Mouse (Mus musculus) midbrain, embryonic 16.5 days (tissue): Measurements from ENCODE around the gene Megf6. TPM values are rescaled to one million over a fixed set of nuclear protein-coding genes. Genes with fewer than 3 reads are reported as not detected.
A peak's percentile ranks its signal among the peaks of the same experiment; 100 is the strongest.

Experiments used
- ATAC-seq: fragments of 200-750 bp; cut with Nextera tagmentation; 2 replicates; pipeline ENCODE4 v1.8.0; 2017; ENCODE audit warnings: moderate TSS enrichment
- H3K27ac ChIP-seq: fragments of 300-500 bp; sonication (generic); 2 replicates; pipeline ENCODE4 v1.5.1; 2014; ENCODE audit warnings: mild to moderate bottlenecking, low read length, mixed read lengths
- H3K27me3 ChIP-seq: fragments of 300-500 bp; sonication (generic); 2 replicates; pipeline ENCODE4 v1.6.1; 2014; ENCODE audit warnings: low read depth, low read length, mixed read lengths; ENCODE audit not compliant: control insufficient read depth, insufficient read depth
- H3K36me3 ChIP-seq: fragments of 300-500 bp; sonication (generic); 2 replicates; pipeline ENCODE4 v1.6.1; 2014; ENCODE audit warnings: mild to moderate bottlenecking, low read length, moderate library complexity, mixed read lengths; ENCODE audit not compliant: control insufficient read depth, insufficient read depth
- H3K4me1 ChIP-seq: fragments of 300-500 bp; sonication (generic); 2 replicates; pipeline ENCODE4 v1.6.1; 2014; ENCODE audit warnings: mild to moderate bottlenecking, low read length, mixed read lengths; ENCODE audit not compliant: control insufficient read depth, insufficient read depth
- H3K4me2 ChIP-seq: fragments of 300-500 bp; sonication (generic); 2 replicates; pipeline ENCODE4 v1.6.1; 2014; ENCODE audit warnings: mild to moderate bottlenecking, low read length, mixed read lengths
- H3K4me3 ChIP-seq: fragments of 300-500 bp; sonication (generic); 2 replicates; pipeline ENCODE4 v1.5.1; 2014; ENCODE audit warnings: low read depth, mild to moderate bottlenecking, low read length, moderate library complexity, mixed read lengths
- H3K9ac ChIP-seq: fragments of 300-500 bp; sonication (generic); 2 replicates; pipeline ENCODE4 v1.6.1; 2014; ENCODE audit warnings: low read depth, low read length, mixed read lengths
- H3K9me3 ChIP-seq: fragments of 300-500 bp; sonication (generic); replicated peaks from 2 replicates; pipeline ENCODE4 v1.6.1; 2014; ENCODE audit warnings: mild to moderate bottlenecking, low read length, mixed read lengths; ENCODE audit not compliant: control insufficient read depth, poor library complexity, severe bottlenecking
- whole genome bisulfite sequencing: fragments of 180-500 bp; shearing (Covaris S2); extraction: QIAGEN DNeasy Blood & Tissue Kit; methylation state at CpG from one replicate; pipeline ENCODE4 v1.1.7; 2014; 5-methylcytosine and 5-hydroxymethylcytosine counted together
- polyA plus RNA-seq: library from polyadenylated mRNA; unstranded; fragments of >200 nt; fragmentation: Nextera tagmentation; extraction: Ambion mirVana; gene quantifications from 2 replicates; pipeline ENCODE4 v1.2.1, GENCODE M21; 2015

Megf6 gene
- polyA plus RNA-seq, 1 experiment from 2014 or later, result 10.6 TPM

DNA sequence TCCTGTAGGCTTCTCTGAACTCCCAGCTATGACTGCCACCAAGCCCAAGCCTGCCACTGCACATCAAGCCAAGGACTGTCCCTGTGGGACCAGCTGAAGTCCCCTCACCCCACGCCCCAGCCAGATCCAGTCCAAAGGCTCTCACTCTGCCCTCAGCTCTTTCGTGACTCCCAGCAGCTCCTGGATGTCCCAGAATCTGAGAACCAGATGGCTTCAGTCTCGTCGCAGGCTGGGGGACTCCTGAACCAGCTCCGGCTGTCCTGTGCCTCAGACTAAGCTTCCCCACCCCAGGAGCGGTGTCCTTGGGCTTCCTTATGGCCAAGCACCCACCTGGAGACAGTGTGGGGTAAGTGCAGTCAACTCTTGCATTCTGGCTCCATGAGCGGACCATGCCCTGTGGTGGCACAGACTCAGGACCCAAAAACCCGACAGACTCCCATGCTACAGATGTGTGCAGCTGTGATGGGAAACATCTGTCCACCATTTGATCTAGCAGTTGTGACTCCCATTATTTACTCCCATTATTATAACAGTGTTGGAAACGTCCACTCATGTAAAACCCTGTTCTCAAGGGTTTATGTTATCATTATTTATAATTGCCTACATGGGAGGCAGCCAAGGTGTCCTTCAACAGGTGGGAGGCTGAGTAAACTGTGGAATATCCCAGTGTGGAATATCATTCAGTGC, 140.2 kb downstream of the Megf6 start:
- H3K9me3 ChIP-seq, result 0 out of 2 replicates have a peak, but pooled peaks cover 2% of the 10 kb centered on the region
- no peaks in the 10 kb centered on the region for H3K36me3 ChIP-seq
- H3K27me3 ChIP-seq, result no peaks in the 10 kb centered on the region
- no peak overlapping the region for H3K27ac ChIP-seq
- H3K9ac ChIP-seq, result no peak overlapping the region
- no peaks in the 10 kb centered on the region for H3K4me1 ChIP-seq
- H3K4me3 ChIP-seq, result no peak overlapping the region
- H3K4me2 ChIP-seq, result no peak overlapping the region
- 79% methylated on average over 9 of the region's 9 CpGs for WGBS
- no peak for ATAC-seq

DNA sequence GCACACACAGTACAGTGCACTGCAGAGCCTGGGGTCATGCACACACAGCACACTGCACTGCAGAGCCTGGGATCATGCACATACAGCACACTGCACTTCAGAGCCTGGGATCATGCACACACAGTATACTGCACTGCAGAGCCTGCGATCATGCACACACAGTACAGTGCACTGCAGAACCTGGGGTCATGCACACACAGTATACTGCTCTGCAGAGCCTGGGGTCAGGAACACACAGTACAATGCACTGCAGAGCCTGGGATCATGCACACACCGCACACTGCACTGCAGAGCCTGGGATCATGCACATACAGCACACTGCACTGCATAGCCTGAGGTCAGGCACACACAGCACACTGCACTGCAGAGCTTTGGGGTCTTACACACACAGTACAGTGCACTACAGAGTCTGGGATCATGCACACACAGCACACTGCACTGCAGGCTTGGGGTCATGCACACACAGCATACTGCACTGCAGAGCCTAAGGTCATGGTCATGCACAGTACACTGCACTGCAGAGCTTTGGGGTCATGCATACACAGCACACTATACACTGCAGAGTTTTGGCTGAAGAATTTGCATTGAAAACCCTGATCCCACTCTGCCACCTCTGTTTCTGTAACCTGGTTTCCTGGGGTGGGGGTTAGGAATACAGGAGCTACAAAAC, 141.7 kb downstream of the Megf6 start:
- H3K27me3 ChIP-seq, result no peaks in the 10 kb centered on the region

GRCm38 (mm10) chr4:154312935-154313621, 142.5 kb downstream of the Megf6 start:
- 37% methylated on average over 4 of the region's 4 CpGs for WGBS

More for the DNA sequence above, 141.7 kb downstream of the Megf6 start:
- 0 out of 2 replicates have a peak overlapping the region, but pooled peaks have one; percentile 49 for H3K27ac ChIP-seq
- H3K4me2 ChIP-seq, result no peak overlapping the region
- no peak overlapping the region for H3K9ac ChIP-seq
- 89% methylated on average over 2 of the region's 2 CpGs for WGBS
- H3K4me1 ChIP-seq, result no peaks in the 10 kb centered on the region
- 0 out of 2 replicates have a peak, but pooled peaks have one; percentile 25 for ATAC-seq
- 0 out of 2 replicates have a peak, but pooled peaks cover 2% of the 10 kb centered on the region for H3K9me3 ChIP-seq
- no peaks in the 10 kb centered on the region for H3K36me3 ChIP-seq
- no peak overlapping the region for H3K4me3 ChIP-seq

DNA sequence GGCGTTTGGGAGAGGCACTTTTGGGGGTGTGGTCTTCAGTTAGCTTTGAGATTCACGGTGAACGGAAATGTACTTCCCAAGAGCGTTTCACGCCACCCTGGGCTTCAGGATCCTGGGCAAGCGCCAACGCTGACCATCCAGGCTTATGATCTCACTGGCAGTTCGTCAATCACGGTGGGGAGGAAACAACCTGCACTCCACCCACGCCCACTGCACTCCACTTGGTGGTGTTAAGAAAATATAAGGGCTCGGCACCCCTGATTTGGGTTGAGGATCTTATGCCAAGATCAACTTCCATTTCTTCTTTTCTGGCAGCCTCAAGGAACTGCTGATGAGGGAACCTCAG, 143.1 kb downstream of the Megf6 start:
- 80% methylated on average over 11 of the region's 11 CpGs for WGBS
- H3K27ac ChIP-seq, result no peak overlapping the region
- H3K4me3 ChIP-seq, result no peak overlapping the region

More at GRCm38 (mm10) chr4:154312935-154313621, 142.5 kb downstream of the Megf6 start:
- no peak overlapping the region for H3K4me2 ChIP-seq
- 0 out of 2 replicates have a peak overlapping the region, but pooled peaks have one; percentile 49 for H3K27ac ChIP-seq
- no peaks in the 10 kb centered on the region for H3K36me3 ChIP-seq
- no peak overlapping the region for H3K4me3 ChIP-seq
- H3K4me1 ChIP-seq, result no peaks in the 10 kb centered on the region
- H3K9me3 ChIP-seq, result no peaks in the 10 kb centered on the region
- no peaks in the 10 kb centered on the region for H3K27me3 ChIP-seq
- H3K9ac ChIP-seq, result no peak overlapping the region
- ATAC-seq, result peak; percentile 66; the same call in 1 of the 2 replicates

More for the DNA sequence above, 143.1 kb downstream of the Megf6 start:
- Histone ChIP-seq H3K27me3 (no peaks in the 10 kb centered on the region), H3K9me3 (no peaks in the 10 kb centered on the region), H3K4me2 (no peak overlapping the region), H3K36me3 (no peaks in the 10 kb centered on the region), H3K9ac (no peak overlapping the region), H3K4me1 (no peaks in the 10 kb centered on the region)
- ATAC-seq, result no peak

Other genes with a start within 250 kb of the Megf6 start
- 55.5 and 56.8 TPM in 2 replicates for gene A430005L14Rik, start 213.5 kb upstream of the Megf6 start, polyA plus RNA-seq
- 10.3 and 11.5 TPM in 2 replicates for gene Dffb, start 195.6 kb upstream of the Megf6 start, polyA plus RNA-seq
- gene Cep104, start 195.5 kb upstream of the Megf6 start, polyA plus RNA-seq, result 16.9 and 17.6 TPM in 2 replicates
- 12.9 and 17.3 TPM in 2 replicates for gene Lrrc47, start 159.0 kb upstream of the Megf6 start, polyA plus RNA-seq
- 7.1 and 9.7 TPM in 2 replicates for gene Smim1, start 144.5 kb upstream of the Megf6 start, polyA plus RNA-seq
- gene Ccdc27, start 128.1 kb upstream of the Megf6 start, polyA plus RNA-seq, result not detected in 2 replicates
- 0.90 and 1.1 TPM in 2 replicates for gene Trp73, start 30.5 kb upstream of the Megf6 start, polyA plus RNA-seq
- 43.5 and 45.6 TPM in 2 replicates for gene Wrap73, start 28.4 kb upstream of the Megf6 start, polyA plus RNA-seq
- gene Tprgl, start 10.1 kb upstream of the Megf6 start, polyA plus RNA-seq, result 214 and 223 TPM in 2 replicates
- gene Arhgef16, start 130.9 kb downstream of the Megf6 start, polyA plus RNA-seq, result 1.1 and 1.6 TPM in 2 replicates
- gene B230104I21Rik, start 165.4 kb downstream of the Megf6 start, polyA plus RNA-seq, result 0.25 TPM in 1 of 2 replicates, not detected in the other